Mouse (Mus musculus): ENCODE measurements around the gene Ints7.

- TF ChIP-seq EP300 (IDR thresholded peaks at IDR 0.05; ENCODE audit: low read depth) (no peak), CTCF (IDR thresholded peaks at IDR 0.05; ENCODE audit: low read depth) (no peak)
These were observed 33.6 kb downstream of the Ints7 start for GRCm38 (mm10) chr1:191609051-191609450.
